Mouse (Mus musculus) intestine, embryonic 16.5 days (tissue): ENCODE measurements around the gene Stambp. TPM values are rescaled to one million over a fixed set of nuclear protein-coding genes. Genes with fewer than 3 reads are reported as not detected.

Experiments used
- ATAC-seq: fragments of 200-750 bp; cut with Nextera tagmentation; 2 replicates; pipeline ENCODE4 v1.8.0; 2017; ENCODE audit warnings: moderate TSS enrichment, moderate library complexity
- H3K27ac ChIP-seq: fragments of 300-500 bp; sonication (generic); 2 replicates; pipeline ENCODE4 v1.5.1; 2014; ENCODE audit warnings: mild to moderate bottlenecking, low read length
- H3K27me3 ChIP-seq: fragments of 300-500 bp; sonication (generic); replicated peaks from 2 replicates; pipeline ENCODE4 v1.6.1; 2014; ENCODE audit warnings: low read length, control low read depth, mixed read lengths; ENCODE audit not compliant: control insufficient read depth, insufficient read depth
- H3K36me3 ChIP-seq: fragments of 300-500 bp; sonication (generic); 2 replicates; pipeline ENCODE4 v1.6.1; 2014; ENCODE audit warnings: low read length, control low read depth; ENCODE audit not compliant: control insufficient read depth, insufficient read depth
- H3K4me1 ChIP-seq: fragments of 300-500 bp; sonication (generic); 2 replicates; pipeline ENCODE4 v1.6.1; 2014; ENCODE audit warnings: low read length, control low read depth, mixed read lengths; ENCODE audit not compliant: control insufficient read depth, insufficient read depth
- H3K4me2 ChIP-seq: fragments of 300-500 bp; sonication (generic); 2 replicates; pipeline ENCODE4 v1.6.1; 2014; ENCODE audit warnings: low read depth, low read length, control low read depth
- H3K4me3 ChIP-seq: fragments of 300-500 bp; sonication (generic); 2 replicates; pipeline ENCODE4 v1.5.1; 2014; ENCODE audit warnings: mild to moderate bottlenecking, low read length
- H3K9ac ChIP-seq: fragments of 300-500 bp; sonication (generic); 2 replicates; pipeline ENCODE4 v1.6.1; 2014; ENCODE audit warnings: low read depth, low read length
- H3K9me3 ChIP-seq: fragments of 300-500 bp; sonication (generic); 2 replicates; pipeline ENCODE4 v1.6.1; 2016; ENCODE audit warnings: low read length, control low read depth; ENCODE audit not compliant: control insufficient read depth
- WGBS: fragments of 180-500 bp; shearing (Covaris S2); extraction: QIAGEN DNeasy Blood & Tissue Kit; methylation state at CpG from one replicate; pipeline ENCODE4 v1.1.7; 2014; 5-methylcytosine and 5-hydroxymethylcytosine counted together
- polyA plus RNA-seq: library from polyadenylated mRNA; unstranded; fragments of >200 nt; fragmentation: Nextera tagmentation; extraction: Ambion mirVana; gene quantifications from 2 replicates; pipeline ENCODE4 v1.2.1, GENCODE M21; 2015

Stambp gene
- polyA plus RNA-seq, 1 experiment from 2014 or later, result 29.4 TPM

GRCm38 (mm10) chr6:83496753-83497710 lies 75.5 kb downstream of the Stambp start:
- Histone ChIP-seq H3K4me2 (no peak overlapping the region), H3K27ac (no peak overlapping the region), H3K4me3 (no peak overlapping the region), H3K4me1 (no peaks in the 10 kb centered on the region), H3K27me3 (no peaks in the 10 kb centered on the region), H3K36me3 (peaks cover 6% of the 10 kb centered on the region; the same call in 1 of the 2 replicates), H3K9ac (no peak overlapping the region), H3K9me3 (no peaks in the 10 kb centered on the region; the same call in 1 of the 2 replicates)
- ATAC-seq, result no peak
- 82% methylated on average over 22 of the region's 22 CpGs for WGBS

GRCm38 (mm10) chr6:83496009-83496752 lies 76.3 kb downstream of the Stambp start:
- Histone ChIP-seq H3K27ac (no peak overlapping the region), H3K4me3 (no peak overlapping the region), H3K9ac (no peak overlapping the region), H3K36me3 (peaks cover 6% of the 10 kb centered on the region; the same call in 1 of the 2 replicates), H3K4me1 (no peaks in the 10 kb centered on the region), H3K9me3 (no peaks in the 10 kb centered on the region; the same call in 1 of the 2 replicates), H3K4me2 (no peak overlapping the region), H3K27me3 (no peaks in the 10 kb centered on the region)
- no peak for ATAC-seq
- WGBS, result 82% methylated on average over 9 of the region's 9 CpGs

Other genes with a start within 250 kb of the Stambp start
- 36.4 and 43.5 TPM in 2 replicates for gene Mthfd2, start 246.8 kb downstream of the Stambp start, polyA plus RNA-seq
- gene Mob1a, start 246.7 kb downstream of the Stambp start, polyA plus RNA-seq, result 50.8 and 52.8 TPM in 2 replicates
- 173 and 186 TPM in 2 replicates for gene Bola3, start 223.6 kb downstream of the Stambp start, polyA plus RNA-seq
- 40.1 and 43.5 TPM in 2 replicates for gene Tet3, start 113.6 kb downstream of the Stambp start, polyA plus RNA-seq
- 68.5 and 72.4 TPM in 2 replicates for gene Dguok, start 65.8 kb downstream of the Stambp start, polyA plus RNA-seq
- gene Actg2, start 36.5 kb downstream of the Stambp start, polyA plus RNA-seq, result 1,727 and 1,747 TPM in 2 replicates
- 0.12 and 0.32 TPM in 2 replicates for gene Clec4f, start 83.5 kb upstream of the Stambp start, polyA plus RNA-seq
- not detected in 2 replicates for gene Cd207, start 105.1 kb upstream of the Stambp start, polyA plus RNA-seq
- gene Vax2, start 138.5 kb upstream of the Stambp start, polyA plus RNA-seq, result not detected in 2 replicates
- not detected in 2 replicates for gene Atp6v1b1, start 170.3 kb upstream of the Stambp start, polyA plus RNA-seq
- gene Ankrd53, start 189.9 kb upstream of the Stambp start, polyA plus RNA-seq, result not detected in 2 replicates
- 83.3 and 88.5 TPM in 2 replicates for gene Tex261, start 203.1 kb upstream of the Stambp start, polyA plus RNA-seq
- gene Nagk, start 222.3 kb upstream of the Stambp start, polyA plus RNA-seq, result 128 and 140 TPM in 2 replicates